In the genomic region with DNA sequence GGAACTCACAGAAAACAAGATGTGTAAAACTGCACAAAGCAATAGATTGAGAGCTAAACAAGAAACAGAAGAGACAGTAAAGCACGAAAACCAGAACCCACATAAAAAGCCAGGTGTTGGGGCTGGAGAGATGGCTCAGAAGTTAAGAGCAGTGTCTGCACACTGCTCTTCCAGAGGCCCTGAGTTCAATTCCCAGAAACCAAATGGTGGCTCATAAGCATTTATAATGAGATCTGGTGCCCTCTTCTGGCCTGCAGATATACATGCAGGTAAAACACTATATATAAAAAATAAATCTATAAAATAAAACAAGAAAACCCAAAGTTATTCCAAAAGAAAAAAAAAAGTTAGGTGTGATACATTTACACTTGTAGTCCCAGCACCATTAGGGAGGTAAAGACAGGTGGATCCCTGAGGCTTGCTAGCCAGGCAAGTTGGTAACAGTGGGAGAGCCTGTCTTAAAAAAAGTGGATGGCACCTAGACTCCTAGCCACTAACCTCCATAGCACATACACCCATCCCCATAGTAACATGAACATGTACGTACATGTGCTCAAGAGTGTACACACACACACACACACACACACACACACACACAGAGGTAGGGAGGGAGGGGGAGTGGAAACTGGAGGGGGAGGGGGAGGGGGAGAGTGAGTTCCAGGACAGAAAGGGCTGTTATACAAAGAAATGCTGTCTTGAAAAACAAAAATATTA, we compare ENCODE assay signal across 11 mouse cellular contexts. TPM values are rescaled to one million over a fixed set of nuclear protein-coding genes. Genes with fewer than 3 reads are reported as not detected.
DNase-seq lines count a peak whose midpoint lies in the region; ATAC-seq and TF ChIP-seq lines count a peak whose summit lies in the region.
"Had no signal": no experiment of that assay in that cellular context is flagged by ENCODE, and none has a peak within 500 bp of the region (broad histone marks: within the 10 kb centered on the region; RNA-seq: fewer than 3 reads in every experiment).

No protein-coding gene starts in this region.

- 62% methylated on average over 2 of the region's 2 CpGs for WGBS in intestine, postnatal 0 days
- WGBS in intestine, embryonic 15.5 days = 47% methylated on average over 2 of the region's 2 CpGs

- no peak for ATAC-seq in intestine, postnatal 0 days
- ATAC-seq in intestine, embryonic 15.5 days = no peak

- TF ChIP-seq CTCF in intestine, postnatal 0 days (IDR thresholded peaks at IDR 0.05; ENCODE audit: low read depth) = peak; percentile 59

- no peaks in the 10 kb centered on the region for H3K36me3 ChIP-seq in intestine, postnatal 0 days (ENCODE audit: control insufficient read depth, insufficient read depth)
- no peaks in the 10 kb centered on the region for H3K36me3 ChIP-seq in intestine, embryonic 15.5 days

- no peaks in the 10 kb centered on the region for H3K9me3 ChIP-seq in intestine, postnatal 0 days (ENCODE audit: control insufficient read depth)
- no peaks in the 10 kb centered on the region for H3K9me3 ChIP-seq in intestine, embryonic 15.5 days
- H3K9me3 ChIP-seq: embryonic facial prominence, embryonic 15.5 days had no signal

- no peaks in the 10 kb centered on the region for H3K4me1 ChIP-seq in intestine, postnatal 0 days (replicated peaks; ENCODE audit: control insufficient read depth, insufficient read depth, low read length)
- H3K4me1 ChIP-seq in intestine, embryonic 15.5 days (replicated peaks) = no peaks in the 10 kb centered on the region
- H3K4me1 ChIP-seq: embryonic facial prominence, embryonic 15.5 days had no signal

- H3K27ac ChIP-seq in intestine, postnatal 0 days (ENCODE audit: low read depth, low read length) = no peak overlapping the region
- H3K27ac ChIP-seq in intestine, embryonic 15.5 days = no peak overlapping the region
- H3K27ac ChIP-seq: embryonic facial prominence, embryonic 15.5 days had no signal

- no peak overlapping the region for H3K4me3 ChIP-seq in intestine, postnatal 0 days (ENCODE audit: low read depth, low read length)
- no peak overlapping the region for H3K4me3 ChIP-seq in intestine, embryonic 15.5 days (replicated peaks)
- H3K4me3 ChIP-seq: embryonic facial prominence, embryonic 15.5 days had no signal

- no peak overlapping the region for H3K4me2 ChIP-seq in intestine, postnatal 0 days (replicated peaks; ENCODE audit: low read depth)
- H3K4me2 ChIP-seq in intestine, embryonic 15.5 days (replicated peaks) = no peak overlapping the region
- H3K4me2 ChIP-seq: embryonic facial prominence, embryonic 15.5 days had no signal

- no peak overlapping the region for H3K9ac ChIP-seq in intestine, postnatal 0 days (ENCODE audit: low read depth, low read length)
- no peak overlapping the region for H3K9ac ChIP-seq in intestine, embryonic 15.5 days
- H3K9ac ChIP-seq: embryonic facial prominence, embryonic 15.5 days had no signal

- no peaks in the 10 kb centered on the region for H3K27me3 ChIP-seq in intestine, postnatal 0 days (replicated peaks; ENCODE audit: control insufficient read depth, insufficient read depth, low read length)
- H3K27me3 ChIP-seq in intestine, embryonic 15.5 days (replicated peaks) = no peaks in the 10 kb centered on the region
- H3K27me3 ChIP-seq: embryonic facial prominence, embryonic 15.5 days had no signal

- DNase-seq in retina, postnatal 1 day = peak; percentile 27
- no peak for DNase-seq in retina, embryonic 14.5 days (ENCODE audit: low spot score)
- peak; percentile 17 for DNase-seq in T-cell, adult 2 months (ENCODE audit: low spot score)
- peak; percentile 45 for DNase-seq in thymus, postnatal 4 days
- DNase-seq in urinary bladder, postnatal 36 days (ENCODE audit: low spot score in 2 of 2) = no peak
- DNase-seq: gastrocnemius, postnatal 10 days; heart, postnatal 36 days; right cerebral cortex, postnatal 25 days had no signal

RNA-seq across cellular contexts. Expression of gene Tmcc1, which starts 54.0 kb away (rescaled TPM):
- 8.0 and 9.2 TPM in 2 replicates for polyA plus RNA-seq in intestine, postnatal 0 days (2015; fragmentation: Nextera tagmentation; extraction: Ambion mirVana)
- 10.0 and 12.4 TPM in 2 replicates for polyA plus RNA-seq in intestine, embryonic 15.5 days (2015; fragmentation: Nextera tagmentation; extraction: Ambion mirVana)

Comparison
In these comparisons a context has a peak if more than half of its experiments do, and no peak if none do; other contexts are left out.
1. DNase-seq: peak in retina, postnatal 1 day (single experiment), T-cell, adult 2 months (single experiment) and thymus, postnatal 4 days (single experiment); none in retina, embryonic 14.5 days (single experiment) and urinary bladder, postnatal 36 days (0 of 2).